Mouse (Mus musculus) CD4-positive, CD25-positive, alpha-beta regulatory T cell (primary cell): Measurements from ENCODE around the gene Ang6. TPM values are rescaled to one million over a fixed set of nuclear protein-coding genes. Genes with fewer than 3 reads are reported as not detected.

Experiments used
- polyA plus RNA-seq: library from polyadenylated mRNA; unstranded; fragments of 100-300 nt; shearing (Covaris generic); gene quantifications from one replicate; pipeline ENCODE4 v1.2.1, GENCODE M21; 2017

Gene Ang6
- polyA plus RNA-seq, result not detected

DNA sequence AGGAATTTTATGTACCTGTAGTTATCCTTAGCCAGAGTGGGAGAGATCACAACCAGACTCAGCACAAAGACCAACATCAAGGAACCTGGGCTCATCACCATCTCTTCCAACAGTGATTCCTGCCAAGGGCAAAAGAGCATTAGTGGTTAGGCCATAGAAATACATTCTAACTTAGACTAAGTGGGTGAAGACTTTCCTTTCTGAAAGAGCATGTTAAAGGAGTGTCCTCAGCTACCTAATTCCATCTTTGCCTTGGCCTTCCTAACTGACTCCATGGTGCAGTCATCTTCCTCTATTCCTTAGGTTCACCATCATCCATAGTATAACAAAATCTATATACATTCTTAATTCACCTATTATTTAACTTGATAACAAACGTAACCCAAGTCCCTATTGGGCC lies at the start of gene Ang6:
TSS of gene Ang6 (minus strand) at position 101 of the 400 bp plus-strand sequence.

DNA sequence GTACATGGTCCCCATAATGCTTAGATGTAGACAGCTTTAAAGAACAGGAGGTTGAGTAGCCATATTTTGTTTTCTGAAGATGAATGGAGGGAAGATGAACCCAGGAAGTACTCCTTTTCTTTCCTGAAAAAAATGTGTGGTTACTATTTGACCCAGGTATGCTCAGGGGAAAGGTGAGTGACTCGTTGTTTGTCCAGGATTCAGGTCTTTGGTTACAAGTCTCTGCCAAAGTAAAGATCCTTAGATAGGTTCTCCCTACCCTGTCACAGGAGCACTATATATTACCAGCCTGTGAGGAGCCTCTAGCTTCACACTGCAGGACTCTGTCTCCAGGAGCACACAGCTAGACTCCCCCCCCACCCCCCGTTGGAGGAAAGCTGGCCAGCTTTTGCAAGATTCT lies 45.3 kb downstream of the Ang6 start, which contains the start of gene Ang5:
TSS of gene Ang5 (plus strand) at position 301 of the 400 bp plus-strand sequence.

Other genes starting within 250 kb of the Ang6 start
- not detected for gene Gm8180, start 217.5 kb downstream of the Ang6 start, polyA plus RNA-seq
- not detected for gene Ear1, start 126.8 kb downstream of the Ang6 start, polyA plus RNA-seq
- not detected for gene Ear10, start 78.7 kb downstream of the Ang6 start, polyA plus RNA-seq
- 0.17 TPM for gene Gm8113, start 76.9 kb downstream of the Ang6 start, polyA plus RNA-seq
- gene Ang5, start 45.2 kb downstream of the Ang6 start, polyA plus RNA-seq, result not detected
- gene Ear2, start 100.4 kb upstream of the Ang6 start, polyA plus RNA-seq, result 0.50 TPM
- gene Gm3327, start 121.6 kb upstream of the Ang6 start, polyA plus RNA-seq, result not detected
- not detected for gene Gm8212, start 195.4 kb upstream of the Ang6 start, polyA plus RNA-seq
- gene 4930503E14Rik, start 211.0 kb upstream of the Ang6 start, polyA plus RNA-seq, result not detected